Mouse (Mus musculus) MEL (cell line): ENCODE measurements around the gene Oit1. TPM values are rescaled to one million over a fixed set of nuclear protein-coding genes. Genes with fewer than 3 reads are reported as not detected.

ENCODE experiments used
- DNase-seq: peaks from one replicate; pipeline ENCODE4 v3.0.0; 2011; ENCODE audit warnings: low read depth, low spot score
- H3K27ac ChIP-seq: 2 replicates; pipeline ENCODE4 v1.5.1; 2012; ENCODE audit warnings: low read depth, mild to moderate bottlenecking, control low read depth, low read length, moderate library complexity; ENCODE audit not compliant: control insufficient read depth
- H3K27me3 ChIP-seq, 2 experiments: fragments of 150-350 bp in 1 of 2; sonication (generic) in 1 of 2; 2 replicates each; pipeline ENCODE4 v1.6.1; 2012; ENCODE audit warnings: low read length in 2 of 2, mild to moderate bottlenecking in 2 of 2, improper control_type of control experiment in 1 of 2, moderate library complexity in 1 of 2; ENCODE audit not compliant: insufficient read depth in 2 of 2, control insufficient read depth in 1 of 2
- H3K36me3 ChIP-seq, 2 experiments: 2 replicates each; pipeline ENCODE4 v1.6.1; 2012 to 2014; ENCODE audit warnings: low read length in 2 of 2, improper control_type of control experiment in 1 of 2, inconsistent platforms in 1 of 2, mild to moderate bottlenecking in 1 of 2; ENCODE audit not compliant: insufficient read depth in 2 of 2, control insufficient read depth in 1 of 2
- H3K4me1 ChIP-seq, 2 experiments: fragments of 150-350 bp in 1 of 2; sonication (generic) in 1 of 2; 2 replicates each; pipeline ENCODE4 v1.6.1; 2012; ENCODE audit warnings: low read length in 2 of 2, improper control_type of control experiment in 1 of 2, mild to moderate bottlenecking in 1 of 2; ENCODE audit not compliant: insufficient read depth in 2 of 2, control insufficient read depth in 1 of 2
- H3K4me3 ChIP-seq, 2 experiments: fragments of 150-350 bp in 1 of 2; sonication (generic) in 1 of 2; 2 replicates each; pipeline ENCODE4 v1.5.1; 2012; ENCODE audit warnings: low read depth in 2 of 2, low read length in 2 of 2, mild to moderate bottlenecking in 2 of 2, moderate library complexity in 2 of 2, control low read depth in 1 of 2, improper control_type of control experiment in 1 of 2; ENCODE audit not compliant: control insufficient read depth in 1 of 2, insufficient read depth in 1 of 2
- H3K79me2 ChIP-seq: 2 replicates; pipeline ENCODE4 v1.6.1; 2012; ENCODE audit warnings: mild to moderate bottlenecking, low read length, moderate library complexity; ENCODE audit not compliant: control insufficient read depth, poor library complexity, insufficient read depth
- H3K9ac ChIP-seq: 2 replicates; pipeline ENCODE4 v1.6.1; 2012; ENCODE audit warnings: low read depth, mild to moderate bottlenecking, control low read depth, low read length, moderate library complexity; ENCODE audit not compliant: control insufficient read depth, poor library complexity, severe bottlenecking
- H3K9me3 ChIP-seq: fragments of 150-350 bp; sonication (generic); replicated peaks from 2 replicates; pipeline ENCODE4 v1.6.1; 2012; ENCODE audit warnings: mild to moderate bottlenecking, low read length, improper control_type of control experiment, moderate library complexity; ENCODE audit not compliant: insufficient read depth
- BHLHE40 ChIP-seq: IDR thresholded peaks from 2 replicates; pipeline ENCODE4 v1.6.1; 2012; ENCODE audit warnings: low read depth, mild to moderate bottlenecking, inconsistent platforms, low read length, improper control_type of control experiment, borderline replicate concordance
- CHD1 ChIP-seq: IDR thresholded peaks from 2 replicates; pipeline ENCODE4 v1.6.1; 2012; ENCODE audit warnings: low read depth, mild to moderate bottlenecking, inconsistent platforms, low read length, improper control_type of control experiment
- EP300 ChIP-seq, 2 experiments: IDR thresholded peaks; 2 replicates each; pipeline ENCODE4 v1.6.1; 2011; ENCODE audit warnings: improper control_type of control experiment in 2 of 2, low read length in 2 of 2, low read depth in 1 of 2, mild to moderate bottlenecking in 1 of 2
- ETS1 ChIP-seq: IDR thresholded peaks from 2 replicates; pipeline ENCODE4 v1.6.1; 2012; ENCODE audit warnings: low read depth, mild to moderate bottlenecking, inconsistent platforms, low read length, improper control_type of control experiment, moderate library complexity
- GABPA ChIP-seq: IDR thresholded peaks from 2 replicates; pipeline ENCODE4 v1.6.1; 2012; ENCODE audit warnings: low read depth, mild to moderate bottlenecking, inconsistent platforms, low read length, improper control_type of control experiment, moderate library complexity
- HCFC1 ChIP-seq: IDR thresholded peaks from 2 replicates; pipeline ENCODE4 v1.6.1; 2012; ENCODE audit warnings: low read depth, mild to moderate bottlenecking, inconsistent platforms, low read length, improper control_type of control experiment, moderate library complexity
- JUND ChIP-seq: IDR thresholded peaks from 2 replicates; pipeline ENCODE4 v1.6.1; 2011; ENCODE audit warnings: low read depth, mild to moderate bottlenecking, improper control_type of control experiment, low read length
- KAT2A ChIP-seq: conservative IDR thresholded peaks from 2 replicates; pipeline ENCODE4 v1.6.1; 2012; ENCODE audit warnings: low read depth, low read length, improper control_type of control experiment, inconsistent platforms
- MAFK ChIP-seq: IDR thresholded peaks from 2 replicates; pipeline ENCODE4 v1.6.1; 2011; ENCODE audit warnings: low read depth, mild to moderate bottlenecking, low read length, improper control_type of control experiment, borderline replicate concordance
- MAX ChIP-seq: IDR thresholded peaks from 2 replicates; pipeline ENCODE4 v1.6.1; 2011; ENCODE audit warnings: low read length, improper control_type of control experiment
- MEF2A ChIP-seq: IDR thresholded peaks from 2 replicates; pipeline ENCODE4 v1.6.1; 2014; ENCODE audit warnings: low read depth, mild to moderate bottlenecking, inconsistent platforms, low read length, improper control_type of control experiment; ENCODE audit not compliant: poor library complexity, insufficient replicate concordance, severe bottlenecking; ENCODE audit errors: extremely low read depth
- MYB ChIP-seq: IDR thresholded peaks from 2 replicates; pipeline ENCODE4 v1.6.1; 2011; ENCODE audit warnings: mild to moderate bottlenecking, low read depth, low read length, improper control_type of control experiment
- MYC ChIP-seq: IDR thresholded peaks from 2 replicates; pipeline ENCODE4 v1.6.1; 2011; ENCODE audit warnings: low read depth, mild to moderate bottlenecking, low read length, improper control_type of control experiment, moderate library complexity
- NRF1 ChIP-seq: IDR thresholded peaks from 2 replicates; pipeline ENCODE4 v1.6.1; 2014; ENCODE audit warnings: low read depth, mild to moderate bottlenecking, inconsistent platforms, low read length, improper control_type of control experiment, moderate library complexity; ENCODE audit not compliant: poor library complexity, insufficient read depth, severe bottlenecking
- TBP ChIP-seq: IDR thresholded peaks from 2 replicates; pipeline ENCODE4 v1.8.0; 2011; ENCODE audit warnings: low read depth, low read length, improper control_type of control experiment
- USF1 ChIP-seq: IDR thresholded peaks from 2 replicates; pipeline ENCODE4 v1.6.1; 2014; ENCODE audit warnings: low read depth, mild to moderate bottlenecking, inconsistent platforms, low read length, improper control_type of control experiment, moderate library complexity
- USF2 ChIP-seq, 2 experiments: IDR thresholded peaks; 2 replicates each; pipeline ENCODE4 v1.6.1; 2011 to 2012; ENCODE audit warnings: improper control_type of control experiment in 2 of 2, low read length in 2 of 2, borderline replicate concordance in 1 of 2, inconsistent platforms in 1 of 2, low read depth in 1 of 2, mild to moderate bottlenecking in 1 of 2; ENCODE audit not compliant: insufficient read depth in 1 of 2
- ZC3H11A ChIP-seq: IDR thresholded peaks from 2 replicates; pipeline ENCODE4 v1.6.1; 2012; ENCODE audit warnings: low read depth, mild to moderate bottlenecking, inconsistent platforms, low read length, improper control_type of control experiment
- ZNF384 ChIP-seq: IDR thresholded peaks from 2 replicates; pipeline ENCODE4 v1.6.1; 2012; ENCODE audit warnings: low read depth, mild to moderate bottlenecking, inconsistent platforms, low read length, improper control_type of control experiment
- polyA plus RNA-seq, 2 experiments: library from polyadenylated mRNA; stranded (reverse) in 1 of 2; unstranded in 1 of 2; fragments of >175 nt in 1 of 2; fragments of >200 nt in 1 of 2; gene quantifications; 2 replicates each; pipeline versions ENCODE4 v1.2.1 to v1.2.4; 2012; ENCODE audit warnings: low replicate concordance in 2 of 2, low read depth in 1 of 2; ENCODE audit not compliant: insufficient read length in 2 of 2, insufficient read depth in 1 of 2, missing spikeins in 1 of 2
- total RNA-seq: library from RNA; depleted of rRNA; stranded (reverse); fragments of 300-350 nt; gene quantifications from 2 replicates; pipeline ENCODE4 v1.2.3, GENCODE M21; 2012

Oit1 gene
- total and polyA plus RNA-seq, 3 experiments = not detected

- Histone ChIP-seq H3K9ac (no peak overlapping the region), H3K36me3 (no peaks in the 10 kb centered on the region), H3K27me3 (no peaks in the 10 kb centered on the region), H3K9me3 (no peaks in the 10 kb centered on the region), H3K79me2 (no peaks in the 10 kb centered on the region), H3K4me1 (no peaks in the 10 kb centered on the region), H3K4me3 (no peak overlapping the region), H3K27ac (no peak overlapping the region)
- DNase-seq = no peak
- no peak for TF ChIP-seq TBP
- TF ChIP-seq HCFC1 = no peak
- TF ChIP-seq EP300 (IDR thresholded peaks at IDR 0.05; ENCODE audit: low read depth in 1 of 2, low read length in 2 of 2) = no peak
- no peak for TF ChIP-seq KAT2A
- TF ChIP-seq MYC = no peak
- no peak for TF ChIP-seq GABPA
- no peak for TF ChIP-seq ZC3H11A
- TF ChIP-seq USF1 = no peak
These were observed 68.9 kb downstream of the Oit1 start for GRCm38 (mm10) chr14:8309621-8310141.

GRCm38 (mm10) chr14:8308650-8309049, 69.9 kb downstream of the Oit1 start:
- no peak for TF ChIP-seq ZNF384
- TF ChIP-seq GABPA = no peak
- TF ChIP-seq ETS1 = no peak
- TF ChIP-seq MYB = no peak
- no peak for TF ChIP-seq MEF2A
- no peak for TF ChIP-seq USF2 (IDR thresholded peaks at IDR 0.05; ENCODE audit: borderline replicate concordance in 1 of 2, insufficient read depth in 1 of 2, low read depth in 1 of 2, low read length in 2 of 2)
- no peak for TF ChIP-seq ZC3H11A
- TF ChIP-seq MAFK = no peak
- no peak for TF ChIP-seq MAX
- no peak for TF ChIP-seq CHD1
- no peak for TF ChIP-seq EP300 (IDR thresholded peaks at IDR 0.05; ENCODE audit: low read depth in 1 of 2, low read length in 2 of 2)
- no peak for TF ChIP-seq BHLHE40
- TF ChIP-seq JUND = no peak
- no peak for TF ChIP-seq NRF1
- Histone ChIP-seq H3K9me3 (no peaks in the 10 kb centered on the region), H3K27me3 (no peaks in the 10 kb centered on the region), H3K9ac (no peak overlapping the region), H3K36me3 (no peaks in the 10 kb centered on the region), H3K27ac (no peak overlapping the region), H3K79me2 (no peaks in the 10 kb centered on the region), H3K4me3 (no peak overlapping the region), H3K4me1 (no peaks in the 10 kb centered on the region)
- no peak for DNase-seq
